Mouse (Mus musculus): ENCODE results near the gene Gpx1. TPM values are rescaled to one million over a fixed set of nuclear protein-coding genes. Genes with fewer than 3 reads are reported as not detected.

Gene Gpx1
- total and polyA plus RNA-seq, 2 experiments = 5,348 to 8,357 TPM

GRCm38 (mm10) chr9:108379294-108379693, 40.6 kb downstream of the Gpx1 start:
- H3K27ac ChIP-seq (replicated peaks; ENCODE audit: insufficient read depth, low read depth, low read length) = peak overlapping the region; percentile 88
- 0 out of 2 replicates have a peak overlapping the region, but pooled peaks have one; percentile 15 for H3K9ac ChIP-seq (ENCODE audit: low read depth, low read length)
- no peak overlapping the region for H3K4me3 ChIP-seq (ENCODE audit: insufficient read depth, low read depth, low read length)
- H3K27me3 ChIP-seq (ENCODE audit: control insufficient read depth, insufficient read depth, low read length) = no peaks in the 10 kb centered on the region
- TF ChIP-seq POLR2A (IDR thresholded peaks at IDR 0.05; ENCODE audit: extremely low read depth, insufficient read depth, low read length) (no peak), CTCF (IDR thresholded peaks at IDR 0.05; ENCODE audit: low read depth, low read length) (no peak)
- H3K36me3 ChIP-seq (ENCODE audit: control insufficient read depth, insufficient read depth, low read length) = peaks cover 54% of the 10 kb centered on the region
- peaks cover 20% of the 10 kb centered on the region for H3K4me1 ChIP-seq (ENCODE audit: control insufficient read depth, insufficient read depth, low read length)
- DNase-seq (ENCODE audit: extremely low read depth, low read depth, low spot score) = peak; percentile 62
- no peaks in the 10 kb centered on the region; the same call in 1 of the 2 replicates for H3K79me2 ChIP-seq (ENCODE audit: control insufficient read depth, insufficient read depth, low read length)
- WGBS = 31% methylated on average over 4 of the region's 4 CpGs

DNA sequence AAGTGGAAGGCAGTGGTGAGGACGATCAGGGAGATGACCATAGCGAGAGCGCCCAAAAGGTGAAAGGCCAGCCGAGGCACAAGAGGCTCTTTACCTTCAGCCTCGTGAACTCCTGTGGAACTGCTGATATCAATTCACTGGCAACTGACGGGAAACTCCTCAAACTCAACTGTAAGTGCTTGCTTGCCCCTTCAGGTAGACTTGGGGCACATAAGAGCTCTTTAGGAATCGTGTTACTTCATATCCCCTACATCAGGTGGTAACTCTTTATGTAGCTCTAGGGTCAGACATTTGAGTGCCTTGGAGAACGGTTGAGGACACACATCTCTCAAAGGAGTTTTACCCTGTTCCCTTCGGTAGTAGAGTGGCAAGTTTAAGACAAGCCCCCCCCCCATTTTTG, 42.7 kb downstream of the Gpx1 start:
- TF ChIP-seq POLR2A (IDR thresholded peaks at IDR 0.05; ENCODE audit: extremely low read depth, insufficient read depth, low read length) = no peak
- no peak for TF ChIP-seq CTCF (IDR thresholded peaks at IDR 0.05; ENCODE audit: low read depth, low read length)
- H3K4me1 ChIP-seq (ENCODE audit: control insufficient read depth, insufficient read depth, low read length) = peaks cover 19% of the 10 kb centered on the region
- no peak for DNase-seq (ENCODE audit: extremely low read depth, low read depth, low spot score)
- H3K36me3 ChIP-seq (ENCODE audit: control insufficient read depth, insufficient read depth, low read length) = peaks cover 51% of the 10 kb centered on the region
- H3K27me3 ChIP-seq (ENCODE audit: control insufficient read depth, insufficient read depth, low read length) = no peaks in the 10 kb centered on the region
- 96% methylated on average over 9 of the region's 9 CpGs for WGBS
- H3K4me3 ChIP-seq (ENCODE audit: insufficient read depth, low read depth, low read length) = no peak overlapping the region
- H3K27ac ChIP-seq (replicated peaks; ENCODE audit: insufficient read depth, low read depth, low read length) = no peak overlapping the region
- no peaks in the 10 kb centered on the region; the same call in 1 of the 2 replicates for H3K79me2 ChIP-seq (ENCODE audit: control insufficient read depth, insufficient read depth, low read length)
- H3K9ac ChIP-seq (ENCODE audit: low read depth, low read length) = no peak overlapping the region

- 23% methylated on average over 7 of the region's 7 CpGs for WGBS
- Histone ChIP-seq H3K27me3 (ENCODE audit: control insufficient read depth, insufficient read depth, low read length) (no peaks in the 10 kb centered on the region), H3K27ac (replicated peaks; ENCODE audit: insufficient read depth, low read depth, low read length) (peak overlapping the region; percentile 3; the same call in 1 of the 2 replicates), H3K9ac (ENCODE audit: low read depth, low read length) (no peak overlapping the region), H3K4me3 (ENCODE audit: insufficient read depth, low read depth, low read length) (no peak overlapping the region), H3K4me1 (ENCODE audit: control insufficient read depth, insufficient read depth, low read length) (peaks cover 4% of the 10 kb centered on the region), H3K79me2 (ENCODE audit: control insufficient read depth, insufficient read depth, low read length) (no peaks in the 10 kb centered on the region; the same call in 1 of the 2 replicates), H3K36me3 (ENCODE audit: control insufficient read depth, insufficient read depth, low read length) (peaks cover 66% of the 10 kb centered on the region)
- DNase-seq (ENCODE audit: extremely low read depth, low read depth, low spot score) = peak; percentile 64
- TF ChIP-seq CTCF (IDR thresholded peaks at IDR 0.05; ENCODE audit: low read depth, low read length) (no peak), POLR2A (IDR thresholded peaks at IDR 0.05; ENCODE audit: extremely low read depth, insufficient read depth, low read length) (no peak)
These were observed 46.3 kb downstream of the Gpx1 start for GRCm38 (mm10) chr9:108385006-108385405.

DNA sequence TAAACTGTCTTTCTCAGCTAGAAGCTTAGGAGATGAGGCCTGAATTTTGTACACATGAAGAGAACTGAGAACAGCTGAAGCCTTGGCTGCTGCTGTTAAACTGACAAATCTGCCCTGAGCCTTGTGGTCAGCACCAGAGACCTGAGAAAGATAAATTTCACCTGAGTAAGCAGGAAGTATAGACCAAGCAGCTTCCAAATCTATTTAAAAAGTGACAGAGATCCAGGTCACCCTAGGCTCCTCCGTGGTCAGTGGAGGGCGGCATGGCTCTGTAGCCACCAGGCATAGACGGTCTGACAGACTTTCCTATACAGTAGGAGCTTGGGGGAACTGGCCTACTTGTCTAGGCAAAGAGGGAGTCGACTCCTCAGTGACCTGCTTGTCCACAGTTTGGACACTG, 48.1 kb downstream of the Gpx1 start:
- TF ChIP-seq POLR2A (IDR thresholded peaks at IDR 0.05; ENCODE audit: extremely low read depth, insufficient read depth, low read length) = no peak
- TF ChIP-seq CTCF (IDR thresholded peaks at IDR 0.05; ENCODE audit: low read depth, low read length) = no peak
- Histone ChIP-seq H3K4me3 (ENCODE audit: insufficient read depth, low read depth, low read length) (no peak overlapping the region), H3K9ac (ENCODE audit: low read depth, low read length) (no peak overlapping the region), H3K27ac (replicated peaks; ENCODE audit: insufficient read depth, low read depth, low read length) (no peak overlapping the region), H3K79me2 (ENCODE audit: control insufficient read depth, insufficient read depth, low read length) (no peaks in the 10 kb centered on the region), H3K4me1 (ENCODE audit: control insufficient read depth, insufficient read depth, low read length) (peaks cover 4% of the 10 kb centered on the region), H3K36me3 (ENCODE audit: control insufficient read depth, insufficient read depth, low read length) (peaks cover 67% of the 10 kb centered on the region), H3K27me3 (ENCODE audit: control insufficient read depth, insufficient read depth, low read length) (no peaks in the 10 kb centered on the region)
- no peak for DNase-seq (ENCODE audit: extremely low read depth, low read depth, low spot score)
- 95% methylated on average over 4 of the region's 4 CpGs for WGBS

- Histone ChIP-seq H3K79me2 (ENCODE audit: control insufficient read depth, insufficient read depth, low read length) (no peaks in the 10 kb centered on the region), H3K4me3 (ENCODE audit: insufficient read depth, low read depth, low read length) (no peak overlapping the region), H3K4me1 (ENCODE audit: control insufficient read depth, insufficient read depth, low read length) (peaks cover 9% of the 10 kb centered on the region), H3K27ac (replicated peaks; ENCODE audit: insufficient read depth, low read depth, low read length) (no peak overlapping the region), H3K9ac (ENCODE audit: low read depth, low read length) (no peak overlapping the region), H3K27me3 (ENCODE audit: control insufficient read depth, insufficient read depth, low read length) (no peaks in the 10 kb centered on the region), H3K36me3 (ENCODE audit: control insufficient read depth, insufficient read depth, low read length) (peaks cover 65% of the 10 kb centered on the region)
- 96% methylated on average over 10 of the region's 10 CpGs for WGBS
- TF ChIP-seq CTCF (IDR thresholded peaks at IDR 0.05; ENCODE audit: low read depth, low read length) (no peak), POLR2A (IDR thresholded peaks at IDR 0.05; ENCODE audit: extremely low read depth, insufficient read depth, low read length) (no peak)
- no peak for DNase-seq (ENCODE audit: extremely low read depth, low read depth, low spot score)
These were observed 49.9 kb downstream of the Gpx1 start for GRCm38 (mm10) chr9:108388601-108389000.

DNA sequence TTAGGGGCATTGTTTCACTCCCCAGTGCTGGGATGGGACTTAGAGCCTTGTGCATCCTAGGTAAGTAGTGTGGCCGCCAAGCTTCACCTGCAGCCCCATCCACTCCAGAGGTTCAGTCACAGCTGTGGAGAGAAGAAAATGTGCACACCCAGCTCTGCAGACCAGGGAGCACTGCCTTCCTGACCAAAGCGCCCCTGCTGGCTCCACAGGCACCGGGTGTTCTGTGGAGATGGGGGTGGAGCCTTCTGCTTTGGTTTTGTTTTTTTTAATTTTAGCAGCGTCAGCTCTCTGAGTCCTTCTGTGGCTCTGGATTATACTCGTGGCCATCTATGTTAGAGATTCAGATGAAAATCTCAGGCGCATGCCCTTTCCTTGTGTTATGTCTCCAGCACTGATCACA, 50.5 kb downstream of the Gpx1 start:
- peaks cover 15% of the 10 kb centered on the region for H3K4me1 ChIP-seq (ENCODE audit: control insufficient read depth, insufficient read depth, low read length)
- H3K9ac ChIP-seq (ENCODE audit: low read depth, low read length) = no peak overlapping the region
- H3K4me3 ChIP-seq (ENCODE audit: insufficient read depth, low read depth, low read length) = no peak overlapping the region
- no peaks in the 10 kb centered on the region for H3K79me2 ChIP-seq (ENCODE audit: control insufficient read depth, insufficient read depth, low read length)
- peaks cover 62% of the 10 kb centered on the region for H3K36me3 ChIP-seq (ENCODE audit: control insufficient read depth, insufficient read depth, low read length)
- WGBS = 80% methylated on average over 6 of the region's 6 CpGs
- no peak overlapping the region for H3K27ac ChIP-seq (replicated peaks; ENCODE audit: insufficient read depth, low read depth, low read length)
- TF ChIP-seq CTCF (IDR thresholded peaks at IDR 0.05; ENCODE audit: low read depth, low read length) (no peak), POLR2A (IDR thresholded peaks at IDR 0.05; ENCODE audit: extremely low read depth, insufficient read depth, low read length) (no peak)
- no peak for DNase-seq (ENCODE audit: extremely low read depth, low read depth, low spot score)
- no peaks in the 10 kb centered on the region for H3K27me3 ChIP-seq (ENCODE audit: control insufficient read depth, insufficient read depth, low read length)

Other genes starting within 250 kb of the Gpx1 start
- gene Apeh, start 244.3 kb upstream of the Gpx1 start, total RNA-seq (2014; rRNA removed) = 53.3 and 54.3 TPM in 2 replicates
- 89.0 and 116 TPM in 2 replicates for gene Apeh, start 244.3 kb upstream of the Gpx1 start, polyA plus RNA-seq (2012; rRNA removed)
- gene Bsn, start 148.5 kb upstream of the Gpx1 start, total RNA-seq (2014; rRNA removed) = under 0.01 TPM in 2 replicates
- gene Bsn, start 148.5 kb upstream of the Gpx1 start, polyA plus RNA-seq (2012; rRNA removed) = under 0.01 TPM in 1 of 2 replicates, not detected in the other
- 20.7 and 28.8 TPM in 2 replicates for gene Dag1, start 74.9 kb upstream of the Gpx1 start, total RNA-seq (2014; rRNA removed)
- 24.9 and 29.9 TPM in 2 replicates for gene Dag1, start 74.9 kb upstream of the Gpx1 start, polyA plus RNA-seq (2012; rRNA removed)
- gene Nicn1, start 48.5 kb upstream of the Gpx1 start, total RNA-seq (2014; rRNA removed) = 5.8 and 9.0 TPM in 2 replicates
- 15.9 and 21.2 TPM in 2 replicates for gene Nicn1, start 48.5 kb upstream of the Gpx1 start, polyA plus RNA-seq (2012; rRNA removed)
- gene Amt, start 42.0 kb upstream of the Gpx1 start, total RNA-seq (2014; rRNA removed) = 65.5 and 66.6 TPM in 2 replicates
- 45.8 and 54.5 TPM in 2 replicates for gene Amt, start 42.0 kb upstream of the Gpx1 start, polyA plus RNA-seq (2012; rRNA removed)
- 123 TPM in 2 replicates for gene Rhoa, start 32.8 kb upstream of the Gpx1 start, total RNA-seq (2014; rRNA removed)
- gene Rhoa, start 32.8 kb upstream of the Gpx1 start, polyA plus RNA-seq (2012; rRNA removed) = 64.7 and 82.8 TPM in 2 replicates
- gene Tcta, start 32.7 kb upstream of the Gpx1 start, total RNA-seq (2014; rRNA removed) = 17.7 and 17.9 TPM in 2 replicates
- 35.2 and 41.2 TPM in 2 replicates for gene Tcta, start 32.7 kb upstream of the Gpx1 start, polyA plus RNA-seq (2012; rRNA removed)
- 62.0 and 63.8 TPM in 2 replicates for gene Usp4, start 8.9 kb downstream of the Gpx1 start, total RNA-seq (2014; rRNA removed)
- 63.3 and 65.2 TPM in 2 replicates for gene Usp4, start 8.9 kb downstream of the Gpx1 start, polyA plus RNA-seq (2012; rRNA removed)
- gene 1700102P08Rik, start 53.9 kb downstream of the Gpx1 start, total RNA-seq (2014; rRNA removed) = not detected in 2 replicates
- gene 1700102P08Rik, start 53.9 kb downstream of the Gpx1 start, polyA plus RNA-seq (2012; rRNA removed) = not detected in 2 replicates
- gene Ccdc36, start 89.6 kb downstream of the Gpx1 start, total RNA-seq (2014; rRNA removed) = not detected in 2 replicates
- gene Ccdc36, start 89.6 kb downstream of the Gpx1 start, polyA plus RNA-seq (2012; rRNA removed) = not detected in 2 replicates
- gene BC048562, start 97.6 kb downstream of the Gpx1 start, total RNA-seq (2014; rRNA removed) = not detected in 2 replicates
- gene BC048562, start 97.6 kb downstream of the Gpx1 start, polyA plus RNA-seq (2012; rRNA removed) = not detected in 2 replicates
- gene Ccdc71, start 121.6 kb downstream of the Gpx1 start, total RNA-seq (2014; rRNA removed) = 5.6 and 6.4 TPM in 2 replicates
- 13.2 and 15.7 TPM in 2 replicates for gene Ccdc71, start 121.6 kb downstream of the Gpx1 start, polyA plus RNA-seq (2012; rRNA removed)
- gene Klhdc8b, start 122.7 kb downstream of the Gpx1 start, total RNA-seq (2014; rRNA removed) = 8.7 and 10.1 TPM in 2 replicates
- gene Klhdc8b, start 122.7 kb downstream of the Gpx1 start, polyA plus RNA-seq (2012; rRNA removed) = 13.2 and 25.6 TPM in 2 replicates
- gene Lamb2, start 140.8 kb downstream of the Gpx1 start, total RNA-seq (2014; rRNA removed) = 4.0 and 4.8 TPM in 2 replicates
- 2.7 and 5.0 TPM in 2 replicates for gene Lamb2, start 140.8 kb downstream of the Gpx1 start, polyA plus RNA-seq (2012; rRNA removed)
- gene Usp19, start 151.7 kb downstream of the Gpx1 start, total RNA-seq (2014; rRNA removed) = 24.3 and 34.1 TPM in 2 replicates
- 51.7 and 80.5 TPM in 2 replicates for gene Usp19, start 151.7 kb downstream of the Gpx1 start, polyA plus RNA-seq (2012; rRNA removed)
- 69.6 and 70.6 TPM in 2 replicates for gene Qars, start 168.8 kb downstream of the Gpx1 start, total RNA-seq (2014; rRNA removed)
- gene Qars, start 168.8 kb downstream of the Gpx1 start, polyA plus RNA-seq (2012; rRNA removed) = 90.2 and 99.4 TPM in 2 replicates
- 43.0 and 52.7 TPM in 2 replicates for gene Qrich1, start 177.9 kb downstream of the Gpx1 start, total RNA-seq (2014; rRNA removed)
- gene Qrich1, start 177.9 kb downstream of the Gpx1 start, polyA plus RNA-seq (2012; rRNA removed) = 50.7 and 54.9 TPM in 2 replicates
- gene Impdh2, start 221.4 kb downstream of the Gpx1 start, total RNA-seq (2014; rRNA removed) = 33.6 and 39.3 TPM in 2 replicates
- 62.5 and 72.8 TPM in 2 replicates for gene Impdh2, start 221.4 kb downstream of the Gpx1 start, polyA plus RNA-seq (2012; rRNA removed)
- gene Ndufaf3, start 228.5 kb downstream of the Gpx1 start, total RNA-seq (2014; rRNA removed) = 12.0 and 13.4 TPM in 2 replicates
- 29.0 and 31.3 TPM in 2 replicates for gene Ndufaf3, start 228.5 kb downstream of the Gpx1 start, polyA plus RNA-seq (2012; rRNA removed)
- gene Dalrd3, start 231.0 kb downstream of the Gpx1 start, total RNA-seq (2014; rRNA removed) = 32.8 and 35.2 TPM in 2 replicates
- gene Dalrd3, start 231.0 kb downstream of the Gpx1 start, polyA plus RNA-seq (2012; rRNA removed) = 104 and 130 TPM in 2 replicates
- gene Wdr6, start 239.8 kb downstream of the Gpx1 start, total RNA-seq (2014; rRNA removed) = 6.4 and 8.1 TPM in 2 replicates
- 8.4 and 14.8 TPM in 2 replicates for gene Wdr6, start 239.8 kb downstream of the Gpx1 start, polyA plus RNA-seq (2012; rRNA removed)

Measured in liver, adult 2 months (tissue).